ENCODE assay signal across 32 mouse cellular contexts in the genomic region with DNA sequence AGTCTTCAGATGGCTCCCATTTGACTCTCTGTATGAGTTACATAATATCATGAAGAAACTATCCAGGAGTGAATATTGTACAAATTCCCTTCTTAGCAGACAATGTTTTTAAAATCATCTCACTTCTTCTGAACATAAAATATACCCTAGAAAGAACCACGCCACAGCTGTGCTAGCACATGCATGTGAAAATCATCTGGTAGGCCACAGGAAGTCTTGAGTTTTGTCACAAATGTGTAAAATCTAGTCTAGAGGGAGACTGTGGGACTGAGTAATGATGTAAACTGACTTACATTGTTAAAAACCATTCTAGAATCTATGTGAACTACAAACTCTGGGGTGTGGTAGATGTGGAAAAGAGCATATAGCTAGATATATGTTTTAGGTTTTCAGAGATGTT. TPM values are rescaled to one million over a fixed set of nuclear protein-coding genes. Genes with fewer than 3 reads are reported as not detected.
DNase-seq lines count a peak whose midpoint lies in the region; ATAC-seq and TF ChIP-seq lines count a peak whose summit lies in the region.
"Had no signal": no experiment of that assay in that cellular context is flagged by ENCODE, and none has a peak within 500 bp of the region (broad histone marks: within the 10 kb centered on the region; RNA-seq: fewer than 3 reads in every experiment).

No protein-coding gene starts in this region.

- no peak overlapping the region for H3K4me3 ChIP-seq in CH12.LX (replicated peaks in 1 of 3; ENCODE audit: low read depth in 2 of 3, low read length in 2 of 3, poor library complexity in 1 of 3)
- H3K4me3 ChIP-seq: forebrain, embryonic 10.5 days; forebrain, embryonic 13.5 days; heart, adult 2 months; heart, embryonic 10.5 days; hindbrain, embryonic 10.5 days; hindbrain, embryonic 13.5 days had no signal

- TF ChIP-seq RAD21 in CH12.LX (IDR thresholded peaks at IDR 0.05; ENCODE audit: low read depth, low read length) = no peak

- TF ChIP-seq EP300 in CH12.LX (IDR thresholded peaks at IDR 0.05; ENCODE audit: low read length) = peak; percentile 72

- ATAC-seq in granulocyte monocyte progenitor cell, adult 5-6 weeks (replicated peaks; ENCODE audit: poor library complexity, severe bottlenecking) = peak; percentile 0; the same call in 1 of the 2 replicates
- ATAC-seq: forebrain, embryonic 13.5 days; forebrain, embryonic 16.5 days; hindbrain, embryonic 16.5 days; inflammation-experienced regulatory T-cells, adult 6 months; intestine, embryonic 16.5 days had no signal

- peak; percentile 0 for DNase-seq in retina, embryonic 14.5 days (ENCODE audit: low spot score)
- DNase-seq in retina, postnatal 1 day = no peak
- DNase-seq in CH12.LX (ENCODE audit: extremely low read depth) = no peak
- DNase-seq in naive thymus-derived CD4-positive, alpha-beta T cell, adult 2 months (ENCODE audit: low read depth) = peak; percentile 35
- no peak for DNase-seq in spleen, postnatal 14 days (ENCODE audit: low spot score in 2 of 2)
- no peak for DNase-seq in right cerebral cortex, adult 18-20 months
- DNase-seq in embryo, embryonic 10.5 days (ENCODE audit: low spot score) = no peak
- DNase-seq: adrenal gland, adult 8-10 months; adrenal gland, postnatal 25 days; cerebellum, adult 18-20 months; cerebellum, adult 9-11 months; cerebellum, postnatal 25 days; embryo, embryonic 11 days; gastrocnemius, postnatal 14 days; heart, adult 2 months; heart, postnatal 36 days had no signal

- peaks cover 0 to 6% of the 10 kb centered on the region in 2 experiments for H3K36me3 ChIP-seq in CH12.LX (replicated peaks in 1 of 2; ENCODE audit: control insufficient read depth in 1 of 2, insufficient read depth in 1 of 2, low read length in 1 of 2)
- H3K36me3 ChIP-seq: forebrain, embryonic 10.5 days; heart, embryonic 10.5 days; hindbrain, embryonic 13.5 days had no signal

- in situ Hi-C loops in CH12.LX (cut with MboI; ENCODE audit: low pct_ligation_motif_present, low pct_unique_long_range_greater_than_20kb, low sequenced_read_pairs) = loop anchor here (10.0 kb wide), 2 partner anchors 233 to 557 kb away; no protein-coding TSS in a partner anchor

- H3K79me2 ChIP-seq in CH12.LX (replicated peaks; ENCODE audit: control insufficient read depth, extremely low read depth, insufficient read depth, poor library complexity, severe bottlenecking) = peaks cover 55% of the 10 kb centered on the region

- peak overlapping the region; percentile 86; the same call in 1 of the 2 replicates for H3K4me2 ChIP-seq in CH12.LX (ENCODE audit: insufficient read depth, low read depth, poor library complexity, severe bottlenecking)
- H3K4me2 ChIP-seq: forebrain, embryonic 13.5 days; hindbrain, embryonic 13.5 days had no signal

- H3K9me3 ChIP-seq in CH12.LX (replicated peaks; ENCODE audit: low read length) = no peaks in the 10 kb centered on the region
- H3K9me3 ChIP-seq: forebrain, embryonic 10.5 days; forebrain, embryonic 13.5 days; heart, embryonic 10.5 days; hindbrain, embryonic 10.5 days; hindbrain, embryonic 13.5 days had no signal

- H3K27me3 ChIP-seq in CH12.LX (replicated peaks) = no peaks in the 10 kb centered on the region
- H3K27me3 ChIP-seq: forebrain, embryonic 13.5 days; hindbrain, embryonic 13.5 days had no signal

- TF ChIP-seq CTCF in CH12.LX (conservative IDR thresholded peaks at IDR 0.05 in 1 of 2, IDR thresholded peaks at IDR 0.05 in 1 of 2; ENCODE audit: low read depth in 2 of 2, low read length in 2 of 2) = no peak

- peaks cover 12 to 46% of the 10 kb centered on the region in 2 experiments for H3K4me1 ChIP-seq in CH12.LX (ENCODE audit: control insufficient read depth in 1 of 2, insufficient read depth in 2 of 2)

- peak overlapping the region; percentile 83 for H3K27ac ChIP-seq in CH12.LX (ENCODE audit: insufficient read depth, low read depth)
- H3K27ac ChIP-seq: forebrain, embryonic 10.5 days; forebrain, embryonic 13.5 days; heart, adult 2 months; heart, embryonic 10.5 days; hindbrain, embryonic 10.5 days; hindbrain, embryonic 13.5 days had no signal

- dilution Hi-C loops in CH12.LX (cut with MboI; ENCODE audit: extremely low pct_ligation_motif_present, extremely low pct_unique_long_range_greater_than_20kb, low sequenced_read_pairs) = no loop called here

- peak overlapping the region; percentile 34 for H3K9ac ChIP-seq in CH12.LX (ENCODE audit: insufficient read depth, low read depth)
- H3K9ac ChIP-seq: forebrain, embryonic 13.5 days; hindbrain, embryonic 13.5 days had no signal

- TF ChIP-seq POLR2A in CH12.LX (IDR thresholded peaks at IDR 0.05; ENCODE audit: low read depth, low read length) = no peak

TF ChIP-seq in CH12.LX, 34 proteins besides CTCF, POLR2A, EP300 and RAD21:
- no peak for TF ChIP-seq HCFC1 (IDR thresholded peaks at IDR 0.05; ENCODE audit: low read depth, low read length)
- TF ChIP-seq MAX (IDR thresholded peaks at IDR 0.05; ENCODE audit: low read length) = peak; percentile 22; the same call in 1 of the 2 replicates
- peak; percentile 79 for TF ChIP-seq SIN3A (IDR thresholded peaks at IDR 0.05; ENCODE audit: low read length)
- TF ChIP-seq MEF2A (IDR thresholded peaks at IDR 0.05; ENCODE audit: borderline replicate concordance, low read depth, low read length) = no peak
- peak; percentile 92 for TF ChIP-seq BHLHE40 (IDR thresholded peaks at IDR 0.05; ENCODE audit: low read depth, low read length)
- TF ChIP-seq ETS1 (conservative IDR thresholded peaks at IDR 0.05; ENCODE audit: low read depth, low read length) = peak; percentile 97
- peak; percentile 88; the same call in 1 of the 2 replicates for TF ChIP-seq MXI1 (IDR thresholded peaks at IDR 0.05; ENCODE audit: low read depth, low read length)
- no peak for TF ChIP-seq MAFK (IDR thresholded peaks at IDR 0.05; ENCODE audit: insufficient replicate concordance, low read length)
- peak; percentile 34; the same call in 1 of the 2 replicates for TF ChIP-seq TCF12 (IDR thresholded peaks at IDR 0.05; ENCODE audit: low read depth, low read length)
- TF ChIP-seq IRF4 (IDR thresholded peaks at IDR 0.05; ENCODE audit: low read depth, low read length) = peak; percentile 68; the same call in 1 of the 2 replicates
- no peak for TF ChIP-seq KAT2A (IDR thresholded peaks at IDR 0.05; ENCODE audit: insufficient replicate concordance, low read length)
- no peak for TF ChIP-seq USF1 (IDR thresholded peaks at IDR 0.05; ENCODE audit: low read depth, low read length)
- no peak for TF ChIP-seq MAZ (IDR thresholded peaks at IDR 0.05; ENCODE audit: low read depth, low read length)
- TF ChIP-seq MYC (IDR thresholded peaks at IDR 0.05; ENCODE audit: low read depth, low read length) = peak; percentile 48; the same call in 1 of the 2 replicates

RNA-seq across cellular contexts. Expression of a gene that starts 26.1 kb away (rescaled TPM):
- 47.6 and 53.6 TPM in 2 replicates for total RNA-seq in CH12.LX (2012; rRNA removed)
- 92.6 and 110 TPM in 2 replicates for total RNA-seq in CH12.LX (2014; rRNA removed)
- 102 and 103 TPM in 2 replicates for polyA plus RNA-seq in CH12.LX (2012; ENCODE audit: insufficient read length, low read depth)
- total RNA-seq in granulocyte monocyte progenitor cell, adult 5-6 weeks (2014; fragmentation: Nextera tagmentation) = 156 and 158 TPM in 2 replicates
- 230 and 279 TPM in 2 replicates for total RNA-seq in granulocyte monocyte progenitor cell, adult 5-6 weeks (2017)

RNA-seq across cellular contexts. Expression of a gene that starts 28.1 kb away (rescaled TPM):
- 0.13 and 0.17 TPM in 2 replicates for total RNA-seq in CH12.LX (2012; rRNA removed)
- total RNA-seq in CH12.LX (2014; rRNA removed) = 0.26 TPM in 1 of 2 replicates, not detected in the other
- not detected in 2 replicates for polyA plus RNA-seq in CH12.LX (2012; ENCODE audit: insufficient read length, low read depth)
- total RNA-seq in granulocyte monocyte progenitor cell, adult 5-6 weeks (2014; fragmentation: Nextera tagmentation) = not detected in 2 replicates
- total RNA-seq in granulocyte monocyte progenitor cell, adult 5-6 weeks (2017) = not detected in 2 replicates
- total RNA-seq: adrenal gland, postnatal 25 days; common myeloid progenitor, adult 5-6 weeks; ES-E14; gastrocnemius, adult 18-20 months; gastrocnemius, postnatal 14 days; heart, adult 2 months; heart, postnatal 36 days had no signal
- polyA plus RNA-seq: activated CD4-positive, CD25-positive, alpha-beta regulatory T cell, adult 4 months; forebrain, embryonic 10.5 days; forebrain, embryonic 13.5 days; forebrain, embryonic 16.5 days; heart, adult 2 months; heart, embryonic 14.5 days; heart, postnatal 0 days; inflammation-experienced regulatory T-cells, adult 6 months had no signal

Comparison
In these comparisons a context has a peak if more than half of its experiments do, and no peak if none do; other contexts are left out.
1. DNase-seq: peak in retina, embryonic 14.5 days (single experiment) and naive thymus-derived CD4-positive, alpha-beta T cell, adult 2 months (single experiment); none in retina, postnatal 1 day (single experiment), CH12.LX (single experiment), spleen, postnatal 14 days (0 of 2), right cerebral cortex, adult 18-20 months (single experiment) and embryo, embryonic 10.5 days (single experiment).